Mouse (Mus musculus): ENCODE measurements at regions not wholly inside any gene's neighbourhood (a gene's known extent, or its start where the extent isn't known, plus 50 kb on each side); places are given as distances from the start of the nearest gene placed in this dataset.
A peak's percentile ranks its signal among the peaks of the same experiment; 100 is the strongest.

GRCm38 (mm10) chr3:61064720-61065119 lies 62.1 kb downstream of the P2ry1 start:
- DNase-seq, result no peak

- no peak for DNase-seq
Observed at GRCm38 (mm10) chr3:61067067-61067466, 64.5 kb downstream of the P2ry1 start.

- no peak for DNase-seq
Observed at GRCm38 (mm10) chr3:61068229-61068628, 65.6 kb downstream of the P2ry1 start.

- no peak for DNase-seq
Observed at GRCm38 (mm10) chr3:61071041-61071440, 68.4 kb downstream of the P2ry1 start.

- DNase-seq, result no peak
Observed at GRCm38 (mm10) chr3:61072330-61072729, 69.7 kb downstream of the P2ry1 start.

GRCm38 (mm10) chr3:61073103-61073502 lies 70.5 kb downstream of the P2ry1 start:
- DNase-seq, result no peak

- DNase-seq, result no peak
Observed at GRCm38 (mm10) chr3:61073806-61074205, 71.2 kb downstream of the P2ry1 start.

GRCm38 (mm10) chr3:61075839-61076238 lies 73.2 kb downstream of the P2ry1 start:
- DNase-seq, result no peak

GRCm38 (mm10) chr3:61089931-61090330 lies 87.3 kb downstream of the P2ry1 start:
- no peak for DNase-seq

- DNase-seq, result no peak
Observed at GRCm38 (mm10) chr3:61092031-61092430, 89.4 kb downstream of the P2ry1 start.

- DNase-seq, result no peak
Observed at GRCm38 (mm10) chr3:61116364-61116763, 113.8 kb downstream of the P2ry1 start.

- no peak for DNase-seq
Observed at GRCm38 (mm10) chr3:61133096-61133495, 130.5 kb downstream of the P2ry1 start.

GRCm38 (mm10) chr3:61154087-61154486 lies 151.5 kb downstream of the P2ry1 start:
- DNase-seq, result no peak

GRCm38 (mm10) chr3:61159811-61160210 lies 157.2 kb downstream of the P2ry1 start:
- no peak for DNase-seq

- DNase-seq, result no peak
Observed at GRCm38 (mm10) chr3:61161384-61161783, 158.8 kb downstream of the P2ry1 start.

- no peak for DNase-seq
Observed at GRCm38 (mm10) chr3:61185789-61186188, 175.6 kb upstream of the Rap2b start.

- no peak for DNase-seq
Observed at GRCm38 (mm10) chr3:61188662-61189061, 172.8 kb upstream of the Rap2b start.

GRCm38 (mm10) chr3:61216562-61216961 lies 144.9 kb upstream of the Rap2b start:
- DNase-seq, result no peak

- no peak for DNase-seq
Observed at GRCm38 (mm10) chr3:61224505-61224904, 136.9 kb upstream of the Rap2b start.

- DNase-seq, result no peak
Observed at GRCm38 (mm10) chr3:61225054-61225453, 136.4 kb upstream of the Rap2b start.

- no peak for DNase-seq
Observed at GRCm38 (mm10) chr3:61241380-61241779, 120.1 kb upstream of the Rap2b start.

GRCm38 (mm10) chr3:61243876-61244527 lies 117.4 kb upstream of the Rap2b start:
- peak; percentile 12 for DNase-seq

GRCm38 (mm10) chr3:61246429-61246828 lies 115.0 kb upstream of the Rap2b start:
- DNase-seq, result no peak

- DNase-seq, result peak; percentile 44
Observed at GRCm38 (mm10) chr3:61247344-61247743, 114.1 kb upstream of the Rap2b start.

- DNase-seq, result no peak
Observed at GRCm38 (mm10) chr3:61255232-61255631, 106.2 kb upstream of the Rap2b start.

Measured in gastrocnemius, postnatal 10 days (tissue).